Mouse (Mus musculus) cortical plate, adult 2 months (tissue): ENCODE measurements at regions not wholly inside any gene's neighbourhood (a gene's known extent, or its start where the extent isn't known, plus 50 kb on each side); places are given as distances from the start of the nearest gene placed in this dataset.

Experiments used
- CTCF ChIP-seq: fragments of 200-500 bp; IDR thresholded peaks from 2 replicates; pipeline ENCODE4 v1.5.1; 2011; ENCODE audit warnings: mild to moderate bottlenecking, control low read depth, low read length; ENCODE audit not compliant: insufficient read depth; ENCODE audit errors: extremely low read depth
- POLR2A ChIP-seq: fragments of 200-500 bp; IDR thresholded peaks from 2 replicates; pipeline ENCODE4 v1.6.1; 2011; ENCODE audit warnings: mild to moderate bottlenecking, low read length, control low read depth; ENCODE audit not compliant: insufficient read depth; ENCODE audit errors: extremely low read depth

- TF ChIP-seq POLR2A: no peak
- TF ChIP-seq CTCF: no peak
These were observed 282.3 kb upstream of the Mms22l start for GRCm38 (mm10) chr4:24214037-24214362.
